Mouse (Mus musculus): Measurements from ENCODE around the gene Gm28043. TPM values are rescaled to one million over a fixed set of nuclear protein-coding genes. Genes with fewer than 3 reads are reported as not detected.

Gene Gm28043
- polyA plus RNA-seq, 1 experiment from 2014 or later = 4.0 TPM

DNA sequence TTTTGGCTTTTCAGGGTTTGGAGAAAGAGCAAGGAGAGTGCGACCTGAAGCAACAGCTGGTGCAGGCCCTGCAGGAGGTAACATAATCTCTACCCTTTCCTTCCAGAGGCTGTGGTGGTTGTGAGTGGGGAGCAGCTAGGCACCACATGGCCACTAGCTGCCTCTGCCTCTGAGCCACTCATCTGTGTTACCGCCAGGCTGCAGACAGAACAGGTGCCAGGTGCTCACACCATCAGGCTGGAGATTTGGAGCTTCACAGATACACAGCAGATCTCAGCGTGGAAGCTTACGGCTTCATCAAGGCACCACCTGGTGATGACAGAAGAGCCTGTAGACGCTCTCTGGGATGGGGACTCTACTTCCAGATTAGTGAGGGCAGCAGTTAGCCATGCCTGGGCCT, 14.3 kb downstream of the Gm28043 start:
- no peaks in the 10 kb centered on the region for H3K9me3 ChIP-seq (replicated peaks)
- no peak overlapping the region for H3K4me3 ChIP-seq
- no peak for ATAC-seq
- H3K4me2 ChIP-seq = no peak overlapping the region
- H3K9ac ChIP-seq = no peak overlapping the region
- H3K36me3 ChIP-seq (ENCODE audit: poor library complexity, severe bottlenecking) = peaks cover 97% of the 10 kb centered on the region
- H3K27ac ChIP-seq = no peak overlapping the region
- H3K4me1 ChIP-seq = no peaks in the 10 kb centered on the region
- H3K27me3 ChIP-seq = no peaks in the 10 kb centered on the region
- WGBS = 83% methylated on average over 5 of the region's 5 CpGs

GRCm38 (mm10) chr17:29629620-29630019, 14.9 kb downstream of the Gm28043 start:
- 94% methylated on average over 5 of the region's 5 CpGs for WGBS
- no peak overlapping the region for H3K4me3 ChIP-seq
- no peaks in the 10 kb centered on the region for H3K9me3 ChIP-seq (replicated peaks)
- H3K36me3 ChIP-seq (ENCODE audit: poor library complexity, severe bottlenecking) = peaks cover 97% of the 10 kb centered on the region
- no peak overlapping the region for H3K4me2 ChIP-seq
- no peaks in the 10 kb centered on the region for H3K4me1 ChIP-seq
- H3K9ac ChIP-seq = no peak overlapping the region
- no peak for ATAC-seq
- no peak overlapping the region for H3K27ac ChIP-seq
- no peaks in the 10 kb centered on the region for H3K27me3 ChIP-seq

DNA sequence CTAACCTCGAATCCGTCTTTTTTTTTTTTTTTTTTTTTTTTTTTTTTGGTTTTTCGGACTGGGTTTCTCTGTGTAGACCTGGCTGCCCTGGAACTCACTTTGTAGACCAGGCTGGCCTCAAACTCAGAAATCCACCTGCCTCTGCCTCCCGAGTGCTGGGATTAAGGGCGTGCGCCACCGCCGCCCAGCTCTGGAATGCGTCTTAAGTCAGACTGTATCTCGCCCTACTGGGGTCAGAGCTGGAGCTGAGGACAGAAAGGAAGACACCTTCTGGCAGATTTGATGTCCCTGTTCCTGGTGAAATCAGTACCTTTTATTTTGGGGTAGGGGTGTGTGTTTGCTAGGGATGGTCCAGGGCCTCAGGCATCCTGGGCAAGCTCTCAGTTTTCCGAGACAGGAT, 17.6 kb downstream of the Gm28043 start:
- Histone ChIP-seq H3K36me3 (ENCODE audit: poor library complexity, severe bottlenecking) (peaks cover 97% of the 10 kb centered on the region), H3K27me3 (no peaks in the 10 kb centered on the region), H3K4me2 (no peak overlapping the region), H3K9me3 (replicated peaks) (no peaks in the 10 kb centered on the region), H3K4me1 (no peaks in the 10 kb centered on the region), H3K4me3 (no peak overlapping the region), H3K9ac (no peak overlapping the region), H3K27ac (no peak overlapping the region)
- no peak for ATAC-seq
- WGBS = 97% methylated on average over 11 of the region's 11 CpGs

GRCm38 (mm10) chr17:29635492-29635891, 20.8 kb downstream of the Gm28043 start:
- H3K4me2 ChIP-seq = no peak overlapping the region
- no peak for ATAC-seq
- no peaks in the 10 kb centered on the region for H3K4me1 ChIP-seq
- peaks cover 96% of the 10 kb centered on the region for H3K36me3 ChIP-seq (ENCODE audit: poor library complexity, severe bottlenecking)
- no peak overlapping the region for H3K9ac ChIP-seq
- no peaks in the 10 kb centered on the region for H3K27me3 ChIP-seq
- WGBS = 92% methylated on average over 8 of the region's 8 CpGs
- no peak overlapping the region for H3K4me3 ChIP-seq
- H3K27ac ChIP-seq = no peak overlapping the region
- H3K9me3 ChIP-seq (replicated peaks) = no peaks in the 10 kb centered on the region

GRCm38 (mm10) chr17:29636118-29636517, 21.4 kb downstream of the Gm28043 start:
- no peaks in the 10 kb centered on the region for H3K27me3 ChIP-seq
- H3K4me3 ChIP-seq = no peak overlapping the region
- no peak for ATAC-seq
- 75% methylated on average over 5 of the region's 5 CpGs for WGBS
- no peak overlapping the region for H3K4me2 ChIP-seq
- H3K36me3 ChIP-seq (ENCODE audit: poor library complexity, severe bottlenecking) = peaks cover 96% of the 10 kb centered on the region
- H3K9ac ChIP-seq = no peak overlapping the region
- no peak overlapping the region for H3K27ac ChIP-seq
- no peaks in the 10 kb centered on the region for H3K4me1 ChIP-seq
- H3K9me3 ChIP-seq (replicated peaks) = no peaks in the 10 kb centered on the region

GRCm38 (mm10) chr17:29637377-29637776, 22.7 kb downstream of the Gm28043 start:
- H3K4me1 ChIP-seq = no peaks in the 10 kb centered on the region
- H3K4me2 ChIP-seq = no peak overlapping the region
- H3K9me3 ChIP-seq (replicated peaks) = no peaks in the 10 kb centered on the region
- no peak for ATAC-seq
- 97% methylated on average over 4 of the region's 4 CpGs for WGBS
- H3K27me3 ChIP-seq = no peaks in the 10 kb centered on the region
- peaks cover 98% of the 10 kb centered on the region for H3K36me3 ChIP-seq (ENCODE audit: poor library complexity, severe bottlenecking)
- H3K4me3 ChIP-seq = no peak overlapping the region
- no peak overlapping the region for H3K27ac ChIP-seq
- H3K9ac ChIP-seq = no peak overlapping the region

DNA sequence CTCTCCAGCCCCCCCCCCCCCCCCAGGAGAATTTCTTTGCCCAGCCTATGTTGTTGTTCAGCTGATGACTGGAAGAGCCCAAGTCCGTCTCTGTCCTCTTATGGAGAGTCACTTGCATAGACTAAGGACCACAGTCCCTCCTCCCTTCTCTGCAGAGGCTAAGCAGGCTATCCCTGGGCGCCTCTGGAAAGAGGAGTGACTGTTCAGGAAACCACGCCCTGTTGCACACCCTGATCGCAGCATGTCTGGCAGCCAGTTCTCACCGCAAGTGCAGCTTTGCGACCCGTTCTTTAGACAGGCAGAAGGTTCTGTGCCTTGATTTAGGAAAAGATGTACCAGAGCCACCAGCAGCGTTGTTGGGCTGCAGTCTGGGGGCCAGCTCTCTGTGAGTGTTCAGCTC, 23.2 kb downstream of the Gm28043 start:
- H3K27ac ChIP-seq = no peak overlapping the region
- no peak for ATAC-seq
- no peak overlapping the region for H3K9ac ChIP-seq
- no peak overlapping the region for H3K4me2 ChIP-seq
- no peaks in the 10 kb centered on the region for H3K4me1 ChIP-seq
- 86% methylated on average over 8 of the region's 8 CpGs for WGBS
- no peaks in the 10 kb centered on the region for H3K9me3 ChIP-seq (replicated peaks)
- H3K36me3 ChIP-seq (ENCODE audit: poor library complexity, severe bottlenecking) = peaks cover 98% of the 10 kb centered on the region
- H3K4me3 ChIP-seq = no peak overlapping the region
- no peaks in the 10 kb centered on the region for H3K27me3 ChIP-seq

DNA sequence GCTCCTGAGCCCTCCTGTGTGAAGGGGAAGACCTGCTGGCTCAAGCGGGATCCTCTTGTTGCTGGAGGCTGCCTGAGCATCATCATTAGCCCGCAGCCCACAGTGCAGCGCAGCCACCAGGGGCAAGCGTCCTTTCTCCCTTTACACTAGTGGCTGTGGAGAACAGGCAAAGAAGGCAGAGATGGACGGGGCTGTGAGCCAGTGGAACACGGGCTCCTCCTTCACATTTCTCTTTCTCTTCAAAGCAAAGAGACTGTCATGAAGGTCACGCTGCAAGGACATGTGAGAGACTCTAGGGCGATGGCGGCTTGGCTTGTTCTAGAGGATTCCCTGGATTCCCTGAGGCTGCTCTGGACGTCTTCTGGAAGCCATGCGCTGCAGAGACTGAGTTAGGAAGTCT, 26.3 kb downstream of the Gm28043 start:
- Histone ChIP-seq H3K36me3 (ENCODE audit: poor library complexity, severe bottlenecking) (peaks cover 80% of the 10 kb centered on the region), H3K4me1 (peaks cover 5% of the 10 kb centered on the region)

DNA sequence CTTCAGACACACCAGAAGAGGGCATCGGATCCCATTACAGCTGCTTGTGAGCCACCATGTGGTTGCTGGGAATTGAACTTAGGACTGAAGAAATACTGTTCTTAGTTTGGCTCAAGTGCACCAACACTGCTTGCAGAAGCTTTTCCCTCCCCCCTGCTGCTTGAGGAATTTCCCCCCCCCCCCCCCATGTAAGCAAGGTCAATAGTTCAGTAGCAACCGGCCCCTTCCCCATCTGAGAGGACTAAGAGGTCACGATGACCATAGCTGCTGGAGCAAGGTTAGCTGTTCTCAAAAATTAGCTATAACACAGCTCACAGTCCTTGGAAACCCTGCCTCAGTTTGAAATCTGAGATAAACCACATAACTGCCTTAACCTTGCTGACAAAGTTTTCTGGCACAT, 27.5 kb downstream of the Gm28043 start:
- 70% methylated on average over 3 of the region's 3 CpGs for WGBS
- H3K36me3 ChIP-seq (ENCODE audit: poor library complexity, severe bottlenecking) = peaks cover 75% of the 10 kb centered on the region

More for the DNA sequence above, 26.3 kb downstream of the Gm28043 start:
- no peaks in the 10 kb centered on the region for H3K27me3 ChIP-seq
- WGBS = 93% methylated on average over 11 of the region's 11 CpGs
- H3K9me3 ChIP-seq (replicated peaks) = no peaks in the 10 kb centered on the region
- H3K27ac ChIP-seq = no peak overlapping the region
- ATAC-seq = no peak
- H3K4me2 ChIP-seq = no peak overlapping the region
- no peak overlapping the region for H3K4me3 ChIP-seq
- H3K9ac ChIP-seq = no peak overlapping the region

GRCm38 (mm10) chr17:29658249-29658648, 43.6 kb downstream of the Gm28043 start:
- 90% methylated on average over 2 of the region's 2 CpGs for WGBS
- no peak for ATAC-seq
- H3K9me3 ChIP-seq (replicated peaks) = no peaks in the 10 kb centered on the region
- no peaks in the 10 kb centered on the region for H3K27me3 ChIP-seq
- no peak overlapping the region for H3K9ac ChIP-seq
- no peak overlapping the region for H3K27ac ChIP-seq
- peaks cover 5% of the 10 kb centered on the region; the same call in 1 of the 2 replicates for H3K36me3 ChIP-seq (ENCODE audit: poor library complexity, severe bottlenecking)
- H3K4me3 ChIP-seq = no peak overlapping the region
- H3K4me1 ChIP-seq = peaks cover 9% of the 10 kb centered on the region
- no peak overlapping the region for H3K4me2 ChIP-seq

More for the DNA sequence above, 27.5 kb downstream of the Gm28043 start:
- Histone ChIP-seq H3K9ac (no peak overlapping the region), H3K27ac (no peak overlapping the region), H3K9me3 (replicated peaks) (no peaks in the 10 kb centered on the region), H3K4me1 (peaks cover 5% of the 10 kb centered on the region), H3K4me2 (no peak overlapping the region), H3K27me3 (no peaks in the 10 kb centered on the region), H3K4me3 (no peak overlapping the region)
- ATAC-seq = no peak

DNA sequence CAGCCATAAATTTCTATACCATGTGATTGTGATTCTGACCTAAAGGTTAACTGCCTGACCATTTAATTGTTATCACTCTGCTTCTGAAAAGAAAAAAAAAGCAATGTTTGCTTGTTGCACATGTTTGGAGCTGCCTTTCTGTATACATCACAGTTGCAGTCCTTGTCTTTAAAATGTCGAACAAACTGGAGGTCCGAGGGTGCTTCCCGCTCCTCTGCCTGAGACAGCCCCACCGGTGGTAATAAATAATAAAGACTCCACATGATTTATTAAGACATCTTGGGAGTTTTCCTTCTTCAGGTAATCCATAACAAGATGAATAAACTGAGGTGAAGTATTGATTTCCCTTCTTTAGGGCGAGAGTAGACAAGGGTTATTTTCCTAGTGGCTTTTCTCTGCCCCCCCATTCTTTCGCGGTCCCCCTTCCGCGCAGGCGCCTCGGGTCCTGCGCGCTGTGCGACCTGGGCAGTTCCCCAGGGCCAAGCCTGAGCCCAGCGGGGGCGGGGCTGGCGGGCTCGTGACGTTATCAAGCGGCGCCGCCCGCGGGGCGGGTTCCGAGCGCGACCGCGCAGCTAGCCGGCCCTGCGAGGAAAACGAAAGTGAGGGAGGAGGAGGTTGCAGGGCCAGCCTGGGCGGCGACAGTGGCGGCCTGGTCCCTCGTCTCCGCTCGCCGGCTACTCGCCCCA, 45.5 kb downstream of the Gm28043 start, which contains the start of gene Cmtr1:
Cmtr1 (plus strand) TSS at position 520 of the 686 bp plus-strand sequence.
- Histone ChIP-seq H3K36me3 (ENCODE audit: poor library complexity, severe bottlenecking) (peaks cover 24% of the 10 kb centered on the region), H3K9me3 (replicated peaks) (no peaks in the 10 kb centered on the region), H3K4me1 (peaks cover 9% of the 10 kb centered on the region), H3K27me3 (no peaks in the 10 kb centered on the region), H3K4me3 (peak within 1 kb of the TSS; percentile 96), H3K27ac (peak within 1 kb of the TSS; percentile 91), H3K4me2 (peak within 1 kb of the TSS; percentile 88), H3K9ac (peak within 1 kb of the TSS; percentile 96)
- 2% methylated on average over 33 of the region's 41 CpGs for WGBS
- peak; percentile 98 for ATAC-seq

DNA sequence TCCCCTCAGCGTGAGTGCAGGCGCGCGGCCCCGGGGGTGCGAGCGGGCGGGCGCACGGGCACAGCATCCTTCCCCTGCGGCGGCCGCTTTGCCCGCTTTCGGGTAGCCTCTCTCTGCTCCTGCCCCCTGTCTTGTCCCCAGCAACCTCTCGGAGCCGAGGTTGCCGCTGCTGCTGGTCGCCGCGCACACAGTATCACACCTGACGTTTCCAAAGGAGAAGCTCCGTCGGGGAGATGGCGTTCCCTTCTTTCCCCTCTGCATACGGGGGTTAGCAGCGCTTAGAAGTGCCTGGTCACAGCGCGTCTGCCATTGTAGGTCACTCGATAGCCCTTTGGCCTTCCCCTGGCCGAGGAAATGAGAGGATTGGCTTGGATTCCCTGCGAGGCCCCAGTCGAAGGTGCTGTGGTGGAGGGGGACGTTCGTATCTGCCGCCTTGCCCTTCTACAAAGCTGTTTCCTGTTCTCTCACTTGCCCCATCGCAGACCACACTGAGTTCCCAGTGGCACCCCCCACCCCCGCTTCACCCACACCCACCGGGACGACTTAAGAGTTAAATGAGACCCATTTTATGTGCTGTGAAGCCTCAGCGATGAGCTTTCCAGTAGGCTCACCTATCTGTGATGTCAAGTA, 46.2 kb downstream of the Gm28043 start:
- peak overlapping the region; percentile 91 for H3K27ac ChIP-seq
- peaks cover 9% of the 10 kb centered on the region for H3K4me1 ChIP-seq
- H3K36me3 ChIP-seq (ENCODE audit: poor library complexity, severe bottlenecking) = peaks cover 24% of the 10 kb centered on the region
- WGBS = 1% methylated on average over 40 of the region's 41 CpGs
- H3K9ac ChIP-seq = peak overlapping the region; percentile 96
- peak overlapping the region; percentile 88 for H3K4me2 ChIP-seq
- H3K4me3 ChIP-seq = peak overlapping the region; percentile 96
- H3K27me3 ChIP-seq = no peaks in the 10 kb centered on the region
- H3K9me3 ChIP-seq (replicated peaks) = no peaks in the 10 kb centered on the region
- ATAC-seq = peak; percentile 79

Measured in forebrain, embryonic 13.5 days (tissue).